Mouse (Mus musculus) midbrain, embryonic 14.5 days (tissue): ENCODE measurements at regions not wholly inside any gene's neighbourhood (a gene's known extent, or its start where the extent isn't known, plus 50 kb on each side); places are given as distances from the start of the nearest gene placed in this dataset.
A peak's percentile ranks its signal among the peaks of the same experiment; 100 is the strongest.

Experiments
- ATAC-seq: fragments of 200-750 bp; cut with Nextera tagmentation; 2 replicates; pipeline ENCODE4 v1.8.0; 2017; ENCODE audit warnings: moderate number of reproducible peaks, moderate library complexity; ENCODE audit not compliant: low FRiP score, low TSS enrichment
- DNase-seq: peaks from one replicate; pipeline ENCODE4 v3.0.0-alpha.2; 2015
- H3K27ac ChIP-seq: fragments of 300-500 bp; sonication (generic); replicated peaks from 2 replicates; pipeline ENCODE4 v1.5.1; 2014; ENCODE audit warnings: mild to moderate bottlenecking, low read depth, low read length, moderate library complexity
- H3K27me3 ChIP-seq: fragments of 300-500 bp; sonication (generic); 2 replicates; pipeline ENCODE4 v1.6.1; 2014; ENCODE audit warnings: low read length, control low read depth, mixed read lengths; ENCODE audit not compliant: control insufficient read depth, insufficient read depth
- H3K36me3 ChIP-seq: fragments of 300-500 bp; sonication (generic); 2 replicates; pipeline ENCODE4 v1.6.1; 2014; ENCODE audit warnings: low read length, control low read depth; ENCODE audit not compliant: control insufficient read depth, insufficient read depth
- H3K4me1 ChIP-seq: fragments of 300-500 bp; sonication (generic); 2 replicates; pipeline ENCODE4 v1.6.1; 2014; ENCODE audit warnings: mild to moderate bottlenecking, antibody characterized with exemption, low read length, control low read depth; ENCODE audit not compliant: control insufficient read depth, insufficient read depth
- H3K4me2 ChIP-seq: fragments of 300-500 bp; sonication (generic); 2 replicates; pipeline ENCODE4 v1.6.1; 2014; ENCODE audit warnings: mild to moderate bottlenecking, low read length, moderate library complexity
- H3K4me3 ChIP-seq: fragments of 300-500 bp; sonication (generic); replicated peaks from 2 replicates; pipeline ENCODE4 v1.5.1; 2014; ENCODE audit warnings: low read depth, low read length
- H3K9ac ChIP-seq: fragments of 300-500 bp; sonication (generic); replicated peaks from 2 replicates; pipeline ENCODE4 v1.6.1; 2014; ENCODE audit warnings: mild to moderate bottlenecking, low read length, moderate library complexity
- H3K9me3 ChIP-seq: fragments of 300-500 bp; sonication (generic); 2 replicates; pipeline ENCODE4 v1.6.1; 2016; ENCODE audit warnings: low read length, control low read depth, mixed read lengths; ENCODE audit not compliant: control insufficient read depth
- WGBS: fragments of 180-500 bp; shearing (Covaris S2); extraction: QIAGEN DNeasy Blood & Tissue Kit; methylation state at CpG from one replicate; pipeline ENCODE4 v1.1.7; 2014; 5-methylcytosine and 5-hydroxymethylcytosine counted together

GRCm38 (mm10) chr10:25783861-25784260, 247.8 kb upstream of the Smlr1 start:
- no peaks in the 10 kb centered on the region for H3K9me3 ChIP-seq
- H3K4me3 ChIP-seq: no peak overlapping the region
- 42% methylated on average over 3 of the region's 3 CpGs for WGBS
- no peak overlapping the region for H3K27ac ChIP-seq
- no peak for DNase-seq
- no peaks in the 10 kb centered on the region for H3K4me1 ChIP-seq
- no peak overlapping the region for H3K9ac ChIP-seq
- no peak overlapping the region for H3K4me2 ChIP-seq
- ATAC-seq: no peak
- H3K36me3 ChIP-seq: no peaks in the 10 kb centered on the region
- H3K27me3 ChIP-seq: no peaks in the 10 kb centered on the region

DNA sequence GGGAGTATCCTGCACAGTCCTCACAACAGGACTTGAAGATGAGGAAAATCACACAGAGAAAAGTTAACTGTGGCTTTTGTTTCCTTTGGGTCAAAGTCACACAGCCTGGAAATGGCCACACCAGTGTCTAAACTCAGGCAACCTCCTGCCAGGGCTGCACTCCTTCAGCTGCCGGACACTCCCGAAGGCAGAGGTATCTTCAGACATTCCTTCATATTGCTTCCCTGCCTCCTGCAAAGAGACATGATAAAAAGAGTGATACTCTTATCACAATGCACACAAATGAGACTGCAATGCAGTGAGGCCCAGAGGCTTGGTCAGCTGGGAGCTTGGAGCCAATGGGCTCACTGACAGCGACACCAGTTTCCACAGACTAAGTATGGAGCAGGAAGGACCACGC, 243.4 kb upstream of the Smlr1 start:
- ATAC-seq (no peak), DNase-seq (no peak)
- no peaks in the 10 kb centered on the region for H3K9me3 ChIP-seq

GRCm38 (mm10) chr10:25777717-25778116, 241.7 kb upstream of the Smlr1 start:
- ATAC-seq (no peak), DNase-seq (no peak)
- no peak overlapping the region for H3K27ac ChIP-seq
- H3K36me3 ChIP-seq: no peaks in the 10 kb centered on the region
- H3K4me2 ChIP-seq: no peak overlapping the region
- no peak overlapping the region for H3K9ac ChIP-seq
- no peaks in the 10 kb centered on the region for H3K27me3 ChIP-seq
- peaks cover 6% of the 10 kb centered on the region; the same call in 1 of the 2 replicates for H3K4me1 ChIP-seq
- no peaks in the 10 kb centered on the region for H3K9me3 ChIP-seq
- H3K4me3 ChIP-seq: no peak overlapping the region
- 86% methylated on average over 2 of the region's 2 CpGs for WGBS

More for the DNA sequence above, 243.4 kb upstream of the Smlr1 start:
- WGBS: 96% methylated on average over 4 of the region's 4 CpGs
- H3K4me1 ChIP-seq: peaks cover 6% of the 10 kb centered on the region; the same call in 1 of the 2 replicates
- H3K27me3 ChIP-seq: no peaks in the 10 kb centered on the region
- H3K27ac ChIP-seq: no peak overlapping the region
- no peaks in the 10 kb centered on the region for H3K36me3 ChIP-seq
- H3K4me3 ChIP-seq: no peak overlapping the region
- no peak overlapping the region for H3K9ac ChIP-seq
- H3K4me2 ChIP-seq: no peak overlapping the region

GRCm38 (mm10) chr10:25776697-25777096, 240.6 kb upstream of the Smlr1 start:
- H3K27me3 ChIP-seq: no peaks in the 10 kb centered on the region
- H3K4me3 ChIP-seq: no peak overlapping the region
- peaks cover 6% of the 10 kb centered on the region; the same call in 1 of the 2 replicates for H3K4me1 ChIP-seq
- no peaks in the 10 kb centered on the region for H3K36me3 ChIP-seq
- WGBS: 67% methylated on average over 11 of the region's 11 CpGs
- 0 out of 2 replicates have a peak overlapping the region, but pooled peaks have one; percentile 29 for H3K9ac ChIP-seq
- H3K27ac ChIP-seq: no peak overlapping the region
- peak; percentile 21 for DNase-seq
- H3K9me3 ChIP-seq: no peaks in the 10 kb centered on the region
- 0 out of 2 replicates have a peak overlapping the region, but pooled peaks have one; percentile 10 for H3K4me2 ChIP-seq
- ATAC-seq: peak; percentile 37; the same call in 1 of the 2 replicates

DNA sequence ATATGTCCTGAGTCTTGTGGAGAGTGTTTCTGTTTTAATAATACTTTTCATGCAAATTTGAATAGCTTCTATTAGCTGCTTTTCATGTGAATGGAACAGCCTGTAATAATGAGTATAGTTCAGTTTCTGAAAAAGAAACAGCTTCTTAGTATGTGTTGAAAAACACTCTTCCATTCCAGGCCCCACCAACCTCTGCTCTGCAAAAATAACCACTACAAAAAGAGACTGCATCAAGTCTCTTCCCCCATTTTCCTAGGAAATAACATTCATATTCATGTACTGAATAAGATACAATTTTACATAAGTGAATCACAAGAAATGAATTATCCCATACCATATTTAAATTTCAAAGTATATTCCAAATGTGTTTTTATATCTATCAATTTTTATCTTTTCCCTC, 234.0 kb upstream of the Smlr1 start:
- no peak overlapping the region for H3K4me3 ChIP-seq
- H3K9ac ChIP-seq: no peak overlapping the region
- H3K27ac ChIP-seq: no peak overlapping the region
- no peaks in the 10 kb centered on the region for H3K4me1 ChIP-seq
- no peaks in the 10 kb centered on the region for H3K27me3 ChIP-seq
- DNase-seq (no peak), ATAC-seq (no peak)
- H3K36me3 ChIP-seq: no peaks in the 10 kb centered on the region
- H3K9me3 ChIP-seq: no peaks in the 10 kb centered on the region
- no peak overlapping the region for H3K4me2 ChIP-seq

- no peak overlapping the region for H3K27ac ChIP-seq
- no peaks in the 10 kb centered on the region for H3K9me3 ChIP-seq
- H3K27me3 ChIP-seq: no peaks in the 10 kb centered on the region
- no peak overlapping the region for H3K9ac ChIP-seq
- H3K4me2 ChIP-seq: no peak overlapping the region
- no peaks in the 10 kb centered on the region for H3K4me1 ChIP-seq
- ATAC-seq: no peak
- WGBS: 79% methylated on average over 5 of the region's 5 CpGs
- H3K4me3 ChIP-seq: no peak overlapping the region
- no peak for DNase-seq
- H3K36me3 ChIP-seq: no peaks in the 10 kb centered on the region
These were observed 232.4 kb upstream of the Smlr1 start for GRCm38 (mm10) chr10:25768456-25768855.

DNA sequence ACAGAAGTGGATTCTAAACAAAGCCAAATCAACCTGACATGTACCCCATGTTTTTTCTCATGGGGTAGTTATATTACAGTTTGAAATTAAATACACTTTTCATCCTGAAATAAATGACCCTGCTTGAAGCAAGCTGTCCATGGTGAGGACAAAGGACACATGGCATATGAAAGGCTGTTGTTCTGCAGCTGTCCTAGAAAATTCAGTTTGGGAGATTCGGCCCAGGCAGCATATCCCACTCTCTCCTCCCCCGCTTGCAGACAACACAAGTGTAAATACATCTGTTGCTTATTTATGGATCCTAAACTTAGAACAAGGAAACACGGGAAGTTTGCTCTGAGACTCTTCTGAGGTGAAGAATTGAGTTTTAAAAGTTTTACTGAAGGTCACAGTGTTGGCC, 218.2 kb upstream of the Smlr1 start:
- no peak for ATAC-seq
- no peaks in the 10 kb centered on the region for H3K27me3 ChIP-seq
- no peaks in the 10 kb centered on the region for H3K9me3 ChIP-seq
- H3K27ac ChIP-seq: no peak overlapping the region
- no peak overlapping the region for H3K4me3 ChIP-seq
- no peaks in the 10 kb centered on the region for H3K4me1 ChIP-seq
- 71% methylated on average over 3 of the region's 3 CpGs for WGBS
- H3K4me2 ChIP-seq: no peak overlapping the region
- no peak for DNase-seq
- H3K36me3 ChIP-seq: no peaks in the 10 kb centered on the region
- H3K9ac ChIP-seq: no peak overlapping the region

GRCm38 (mm10) chr10:25742678-25743077, 206.6 kb upstream of the Smlr1 start:
- Histone ChIP-seq H3K27ac (no peak overlapping the region), H3K9me3 (no peaks in the 10 kb centered on the region), H3K4me3 (no peak overlapping the region), H3K36me3 (no peaks in the 10 kb centered on the region), H3K27me3 (no peaks in the 10 kb centered on the region), H3K9ac (no peak overlapping the region), H3K4me2 (no peak overlapping the region), H3K4me1 (no peaks in the 10 kb centered on the region)
- no peak for ATAC-seq
- 68% methylated on average over 3 of the region's 3 CpGs for WGBS
- peak; percentile 17 for DNase-seq

GRCm38 (mm10) chr10:25740956-25741355, 204.9 kb upstream of the Smlr1 start:
- WGBS: 88% methylated on average over 2 of the region's 2 CpGs
- ATAC-seq (no peak), DNase-seq (no peak)
- Histone ChIP-seq H3K27me3 (no peaks in the 10 kb centered on the region), H3K9me3 (no peaks in the 10 kb centered on the region), H3K4me2 (no peak overlapping the region), H3K4me3 (no peak overlapping the region), H3K27ac (no peak overlapping the region), H3K36me3 (no peaks in the 10 kb centered on the region), H3K4me1 (no peaks in the 10 kb centered on the region), H3K9ac (no peak overlapping the region)
